Mouse (Mus musculus) frontal cortex, postnatal 14 days (tissue): Measurements from ENCODE around the gene Mrs2.
"Not testable (repeated sequence)": the region's sequence is repeated elsewhere in the genome, so short reads cannot be mapped to it uniquely, and the experiment has no call there.

Source experiments
- DNase-seq, 2 experiments: peaks; one replicate each; pipeline ENCODE4 v3.0.0; 2022; ENCODE audit warnings: low spot score in 2 of 2

Gene Mrs2

GRCm38 (mm10) chr13:24977820-24978342 lies 42.3 kb downstream of the Mrs2 start:
- no peak for DNase-seq

DNA sequence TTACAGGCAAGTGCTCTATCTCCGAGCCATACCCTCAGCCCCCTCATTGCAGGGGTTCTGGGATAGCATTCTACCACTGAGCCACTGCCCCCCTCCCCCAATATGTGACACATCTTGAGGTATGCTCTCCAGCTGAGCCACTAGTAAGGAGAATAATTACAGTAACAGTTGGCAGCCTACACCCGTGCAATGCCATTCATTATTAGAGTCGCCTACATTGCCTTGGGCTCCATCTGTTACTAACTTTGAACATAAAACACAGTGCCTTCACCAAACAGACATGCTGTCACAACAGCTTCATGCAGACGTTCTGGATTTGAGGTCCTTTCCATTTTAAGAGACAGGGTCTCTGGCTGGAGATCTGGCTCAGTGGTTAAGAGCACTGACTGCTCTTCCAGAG lies 43.8 kb downstream of the Mrs2 start:
- DNase-seq: no peak

- DNase-seq: not testable (repeated sequence)
Observed at GRCm38 (mm10) chr13:24971776-24972175, 48.4 kb downstream of the Mrs2 start.

DNA sequence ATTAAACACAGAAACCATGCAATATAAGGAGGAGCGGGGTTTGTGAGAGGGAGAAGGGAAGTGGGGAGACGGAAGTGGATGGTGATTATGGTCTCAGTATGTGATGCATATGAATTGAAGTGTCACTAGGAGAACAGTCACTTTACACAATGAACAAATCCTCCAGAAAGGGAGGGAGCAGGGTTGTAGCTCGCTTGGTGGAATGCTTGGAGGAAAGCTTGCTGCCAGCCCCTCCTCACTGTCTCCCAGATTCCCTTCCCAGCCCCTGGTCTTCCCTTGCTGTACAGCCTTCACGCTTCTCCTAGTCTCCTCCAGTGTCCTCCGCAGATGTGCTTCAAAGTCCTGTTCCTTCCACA lies 54.4 kb downstream of the Mrs2 start:
- no peak for DNase-seq

GRCm38 (mm10) chr13:24965130-24965845 lies 54.9 kb downstream of the Mrs2 start:
- DNase-seq: no peak

- DNase-seq: no peak
Observed at GRCm38 (mm10) chr13:24962119-24962518, 58.1 kb downstream of the Mrs2 start.

DNA sequence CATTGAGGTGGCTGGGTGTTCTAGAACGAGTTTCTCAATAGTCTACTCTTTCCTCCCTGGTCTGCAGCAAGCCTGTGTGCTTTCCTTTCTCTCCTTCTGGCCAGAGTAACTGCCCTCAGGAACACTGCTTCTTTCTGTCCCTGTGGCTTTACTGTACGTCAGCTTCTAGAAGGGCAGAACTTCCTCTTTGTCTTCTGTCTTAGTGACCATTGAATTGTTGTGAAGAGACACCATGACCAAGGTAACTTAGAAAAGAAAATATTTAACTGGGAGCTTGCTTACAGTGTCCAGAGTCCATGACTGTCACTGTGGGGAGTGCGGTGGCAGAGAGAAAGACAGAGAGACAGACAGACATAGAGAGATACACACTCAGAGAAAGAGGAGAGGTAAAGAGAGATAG lies 60.1 kb downstream of the Mrs2 start:
- DNase-seq: no peak

DNA sequence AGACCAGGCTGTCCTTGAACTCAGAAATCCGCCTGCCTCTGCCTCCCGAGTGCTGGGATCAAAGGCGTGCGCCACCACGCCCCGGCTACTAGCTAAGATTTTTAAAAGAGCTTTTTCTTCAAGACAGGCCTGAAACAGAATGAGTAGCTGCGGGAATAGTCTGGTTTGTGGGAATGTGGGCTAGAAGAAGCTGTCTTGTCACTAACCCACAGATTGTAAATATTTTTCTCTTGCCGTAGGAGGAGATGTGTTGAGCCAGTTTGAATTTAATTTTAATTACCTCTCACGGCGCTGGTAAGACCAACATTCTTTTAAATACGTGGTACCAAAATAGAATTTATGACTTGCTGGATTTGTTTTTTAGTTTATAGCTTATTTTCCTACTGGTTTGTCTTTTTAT lies 61.5 kb downstream of the Mrs2 start:
- no peak for DNase-seq

DNA sequence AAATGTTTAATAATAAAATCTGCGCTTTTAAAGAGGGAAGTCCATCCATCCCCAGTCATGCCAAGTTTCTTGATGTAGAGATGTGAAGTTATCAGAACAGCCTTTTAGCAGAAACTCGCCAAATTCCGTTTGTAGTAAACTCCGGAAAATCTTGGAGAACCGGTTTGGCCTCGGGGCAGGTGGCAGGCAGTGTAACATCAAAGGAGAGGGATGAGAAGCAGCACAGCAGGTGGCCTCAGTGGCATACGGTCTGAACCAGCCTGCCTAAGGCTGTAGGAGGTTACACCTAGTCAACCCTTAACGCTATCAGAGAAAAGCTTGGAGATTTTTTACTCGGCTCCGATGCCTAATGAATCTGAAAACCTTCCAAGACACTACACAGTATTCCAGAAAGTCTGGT lies 64.7 kb downstream of the Mrs2 start:
- DNase-seq: no peak

DNA sequence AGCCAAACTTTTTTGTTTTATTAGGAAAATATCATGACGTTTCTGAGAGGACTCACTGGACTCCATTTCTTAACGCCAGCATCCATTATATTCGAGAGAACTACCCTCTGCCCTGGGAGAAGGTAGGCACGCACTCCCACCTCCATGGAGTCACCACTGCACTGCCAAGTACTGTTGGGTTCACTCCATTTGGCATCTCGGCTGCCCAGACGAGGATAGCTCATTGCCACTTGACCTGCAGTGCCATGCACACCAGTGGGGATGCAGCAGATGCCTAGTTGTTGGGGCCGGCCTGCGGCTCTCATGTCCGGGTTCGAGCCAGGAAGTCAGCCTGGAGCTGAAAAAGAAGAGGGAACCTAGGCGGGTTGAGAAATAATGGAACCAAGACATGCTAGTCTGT lies 65.1 kb downstream of the Mrs2 start:
- DNase-seq: no peak

- no peak for DNase-seq
Observed at GRCm38 (mm10) chr13:24952659-24953058, 67.5 kb downstream of the Mrs2 start.

DNA sequence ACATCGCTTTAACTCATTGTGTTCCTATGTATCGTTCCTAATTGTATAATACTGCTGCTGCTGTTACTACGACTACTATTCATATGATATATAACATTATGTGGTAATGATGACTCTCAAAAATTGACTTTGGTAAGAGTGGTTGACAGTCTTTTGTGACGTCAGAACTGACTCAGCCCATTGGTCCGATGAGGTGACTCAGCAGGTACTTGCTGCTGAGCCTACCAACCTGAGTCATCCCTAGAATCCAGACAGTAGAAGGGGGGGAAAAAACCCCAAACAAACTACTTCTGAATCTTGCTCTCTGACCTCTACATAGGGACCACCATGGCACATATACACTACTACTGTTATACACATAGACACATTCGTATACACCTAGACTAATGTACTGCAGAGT lies 71.3 kb downstream of the Mrs2 start:
- DNase-seq: no peak

- no peak for DNase-seq
Observed at GRCm38 (mm10) chr13:24947158-24947557, 73.0 kb downstream of the Mrs2 start.

DNA sequence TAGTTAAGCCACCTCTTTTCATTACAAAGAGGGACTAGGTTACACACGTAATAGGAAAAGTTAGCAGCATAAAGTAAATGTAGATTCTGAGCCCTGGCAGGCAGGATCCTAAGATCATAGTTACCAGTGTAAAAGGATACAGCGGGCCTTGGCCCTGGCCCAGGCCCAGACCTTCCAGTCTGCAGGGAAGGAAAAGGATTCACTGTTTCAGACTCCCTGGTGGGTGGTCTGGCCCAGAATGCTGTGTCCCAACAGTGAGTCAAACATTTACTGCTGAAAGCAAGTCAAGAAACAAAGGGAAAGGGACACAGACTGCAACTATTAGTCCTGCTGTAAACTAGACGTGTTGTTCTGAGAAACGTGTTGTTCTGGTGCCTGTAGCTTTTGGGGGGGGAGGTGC lies 74.6 kb downstream of the Mrs2 start:
- DNase-seq: no peak

DNA sequence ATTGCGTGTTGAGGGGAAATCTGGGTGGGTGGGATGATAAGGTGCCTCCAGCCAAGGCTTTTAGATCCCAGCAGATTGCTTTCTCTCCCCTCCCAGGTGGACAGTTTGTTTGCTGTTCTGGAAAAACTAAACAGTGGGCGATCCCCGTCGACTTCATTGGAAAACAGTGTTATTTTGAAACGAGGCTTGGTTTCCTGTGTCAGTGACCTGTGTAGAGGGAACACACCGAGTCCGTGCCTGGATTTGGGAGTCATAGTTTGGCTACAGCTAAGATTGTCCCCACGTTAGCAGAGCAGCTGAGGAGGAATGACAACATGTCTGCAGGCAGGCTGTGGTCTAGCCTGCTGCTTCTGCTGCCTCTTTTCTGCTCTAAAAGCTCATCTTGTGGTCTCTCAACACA lies 76.9 kb downstream of the Mrs2 start:
- DNase-seq: no peak

GRCm38 (mm10) chr13:24942512-24943282 lies 77.5 kb downstream of the Mrs2 start, which contains the start of gene Gpld1:
TSS of gene Gpld1 (plus strand) at chr13:24943152.
- DNase-seq: peak in 1 of 2 experiments; percentile 17

DNA sequence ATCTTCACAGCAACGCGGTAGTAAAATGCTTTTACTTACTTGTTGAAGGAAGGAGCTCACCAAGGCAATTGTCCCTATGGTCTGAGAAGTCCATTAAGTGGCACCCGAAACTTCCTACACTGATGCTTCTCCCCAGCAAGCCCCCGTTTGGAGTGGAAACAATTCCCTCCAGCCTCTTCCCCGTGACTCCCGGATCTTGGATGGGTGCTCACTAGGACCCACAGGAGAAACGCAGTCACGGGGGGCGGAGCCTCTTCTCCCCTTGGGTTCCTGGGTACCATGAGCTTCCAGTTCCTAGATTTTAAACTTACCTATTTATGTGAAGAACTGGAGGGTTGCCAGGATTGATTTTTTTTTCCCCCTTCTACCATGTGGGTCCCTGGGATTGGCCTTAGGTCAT lies 80.7 kb downstream of the Mrs2 start:
- no peak for DNase-seq

- peak; percentile 52 to 74 for DNase-seq
Observed at GRCm38 (mm10) chr13:24938683-24939082, 81.5 kb downstream of the Mrs2 start.

GRCm38 (mm10) chr13:24937839-24938166 lies 82.4 kb downstream of the Mrs2 start:
- no peak for DNase-seq
